Mouse (Mus musculus) heart, embryonic 15.5 days (tissue): ENCODE data around the gene Ncan. TPM values are rescaled to one million over a fixed set of nuclear protein-coding genes. Genes with fewer than 3 reads are reported as not detected.
A peak's percentile ranks its signal among the peaks of the same experiment; 100 is the strongest.
"Not testable (repeated sequence)": the region's sequence is repeated elsewhere in the genome, so short reads cannot be mapped to it uniquely, and the experiment has no call there.

Experiments used
- ATAC-seq: fragments of 200-750 bp; cut with Nextera tagmentation; replicated peaks from 2 replicates; pipeline ENCODE4 v1.8.0; 2017; ENCODE audit warnings: low read depth, moderate TSS enrichment; ENCODE audit not compliant: insufficient number of reproducible peaks, insufficient read depth, low FRiP score
- H3K27ac ChIP-seq: fragments of 300-500 bp; sonication (generic); 2 replicates; pipeline ENCODE4 v1.5.1; 2015; ENCODE audit warnings: mild to moderate bottlenecking, inconsistent platforms
- H3K27me3 ChIP-seq: fragments of 300-500 bp; sonication (generic); 2 replicates; pipeline ENCODE4 v1.6.1; 2015; ENCODE audit warnings: inconsistent platforms
- H3K36me3 ChIP-seq: fragments of 300-500 bp; sonication (generic); 2 replicates; pipeline ENCODE4 v1.6.1; 2015; ENCODE audit warnings: mild to moderate bottlenecking, inconsistent platforms
- H3K4me1 ChIP-seq: fragments of 300-500 bp; sonication (generic); replicated peaks from 2 replicates; pipeline ENCODE4 v1.6.1; 2015; ENCODE audit warnings: inconsistent platforms
- H3K4me2 ChIP-seq: fragments of 300-500 bp; sonication (generic); 2 replicates; pipeline ENCODE4 v1.6.1; 2015; ENCODE audit warnings: inconsistent platforms, mild to moderate bottlenecking, moderate library complexity
- H3K4me3 ChIP-seq: fragments of 300-500 bp; sonication (generic); 2 replicates; pipeline ENCODE4 v1.5.1; 2015; ENCODE audit warnings: mild to moderate bottlenecking, inconsistent platforms
- H3K9ac ChIP-seq: fragments of 300-500 bp; sonication (generic); 2 replicates; pipeline ENCODE4 v1.6.1; 2015; ENCODE audit warnings: mild to moderate bottlenecking, inconsistent platforms
- H3K9me3 ChIP-seq: fragments of 300-500 bp; sonication (generic); replicated peaks from 2 replicates; pipeline ENCODE4 v1.6.1; 2016; ENCODE audit warnings: inconsistent platforms
- WGBS: fragments of 180-500 bp; shearing (Covaris S2); methylation state at CpG from one replicate; pipeline ENCODE4 v1.1.7; 2015; ENCODE audit warnings: mixed read lengths; 5-methylcytosine and 5-hydroxymethylcytosine counted together
- microRNA-seq: library from miRNA; unstranded; fragments of <30 nt; microRNA quantifications from one replicate; pipeline ENCODE4, GENCODE M21; 2016
- polyA plus RNA-seq: library from polyadenylated mRNA; unstranded; fragments of >200 nt; fragmentation: Nextera tagmentation; extraction: Ambion mirVana; gene quantifications from 2 replicates; pipeline ENCODE4 v1.2.1, GENCODE M21; 2015

Gene Ncan
- polyA plus RNA-seq, 1 experiment from 2014 or later, result 0.16 TPM

GRCm38 (mm10) chr8:70073682-70074081 is 47.0 kb downstream of the Ncan start:
- WGBS, result 30% methylated on average over 1 of the region's 1 CpGs
- H3K4me1 ChIP-seq, result peaks cover 14% of the 10 kb centered on the region
- no peak for ATAC-seq
- H3K27me3 ChIP-seq, result no peaks in the 10 kb centered on the region
- peaks cover 18% of the 10 kb centered on the region for H3K36me3 ChIP-seq
- no peaks in the 10 kb centered on the region for H3K9me3 ChIP-seq
- H3K9ac ChIP-seq, result no peak overlapping the region
- H3K4me3 ChIP-seq, result no peak overlapping the region
- no peak overlapping the region for H3K27ac ChIP-seq
- no peak overlapping the region for H3K4me2 ChIP-seq

- 54% methylated on average over 8 of the region's 8 CpGs for WGBS
- H3K9ac ChIP-seq, result peak overlapping the region; percentile 36; the same call in 1 of the 2 replicates
Measured at GRCm38 (mm10) chr8:70073120-70073519, 47.6 kb downstream of the Ncan start.

GRCm38 (mm10) chr8:70072441-70073069 is 48.1 kb downstream of the Ncan start, which contains the start of gene Tm6sf2:
Tm6sf2 (plus strand) TSS chr8:70072924.
- WGBS, result 12% methylated on average over 23 of the region's 27 CpGs
- no peaks in the 10 kb centered on the region for H3K27me3 ChIP-seq
- peaks cover 14% of the 10 kb centered on the region for H3K4me1 ChIP-seq
- H3K27ac ChIP-seq, result peak within 1 kb of the TSS; percentile 31
- H3K9me3 ChIP-seq, result no peaks in the 10 kb centered on the region
- H3K36me3 ChIP-seq, result peaks cover 29% of the 10 kb centered on the region
- peak within 1 kb of the TSS; percentile 40 for H3K4me3 ChIP-seq
- peak within 1 kb of the TSS; percentile 79 for H3K4me2 ChIP-seq
- peak within 1 kb of the TSS; percentile 36; the same call in 1 of the 2 replicates for H3K9ac ChIP-seq
- ATAC-seq, result peak; percentile 72

More at GRCm38 (mm10) chr8:70073120-70073519, 47.6 kb downstream of the Ncan start:
- H3K27ac ChIP-seq, result no peak overlapping the region
- no peak for ATAC-seq
- H3K4me1 ChIP-seq, result peaks cover 14% of the 10 kb centered on the region
- H3K4me3 ChIP-seq, result peak overlapping the region; percentile 40
- peak overlapping the region; percentile 79 for H3K4me2 ChIP-seq
- H3K9me3 ChIP-seq, result no peaks in the 10 kb centered on the region
- peaks cover 23% of the 10 kb centered on the region for H3K36me3 ChIP-seq
- H3K27me3 ChIP-seq, result no peaks in the 10 kb centered on the region

- ATAC-seq, result no peak
- Histone ChIP-seq H3K27ac (peak overlapping the region; percentile 31), H3K4me2 (peak overlapping the region; percentile 79; the same call in 1 of the 2 replicates), H3K9me3 (no peaks in the 10 kb centered on the region), H3K36me3 (peaks cover 31% of the 10 kb centered on the region), H3K4me3 (no peak overlapping the region), H3K27me3 (no peaks in the 10 kb centered on the region), H3K4me1 (peaks cover 14% of the 10 kb centered on the region), H3K9ac (no peak overlapping the region)
- 70% methylated on average over 2 of the region's 2 CpGs for WGBS
Measured at GRCm38 (mm10) chr8:70071836-70072440, 48.7 kb downstream of the Ncan start.

- Histone ChIP-seq H3K36me3 (peaks cover 84% of the 10 kb centered on the region), H3K9ac (no peak overlapping the region), H3K4me3 (no peak overlapping the region), H3K4me2 (no peak overlapping the region), H3K4me1 (no peaks in the 10 kb centered on the region), H3K27me3 (no peaks in the 10 kb centered on the region), H3K27ac (no peak overlapping the region), H3K9me3 (no peaks in the 10 kb centered on the region)
- WGBS, result 72% methylated on average over 1 of the region's 1 CpGs
- no peak for ATAC-seq
Measured at GRCm38 (mm10) chr8:70057721-70058120, 63.0 kb downstream of the Ncan start.

GRCm38 (mm10) chr8:70050434-70050833 is 70.2 kb downstream of the Ncan start:
- peaks cover 57% of the 10 kb centered on the region for H3K36me3 ChIP-seq
- H3K27me3 ChIP-seq, H3K4me2 ChIP-seq, H3K4me1 ChIP-seq, H3K27ac ChIP-seq, H3K4me3 ChIP-seq, ATAC-seq, H3K9ac ChIP-seq, H3K9me3 ChIP-seq: not testable (repeated sequence)
- WGBS, result 88% methylated on average over 5 of the region's 5 CpGs

GRCm38 (mm10) chr8:70049662-70050061 is 71.0 kb downstream of the Ncan start:
- H3K4me2 ChIP-seq, result no peak overlapping the region
- H3K36me3 ChIP-seq, result peaks cover 51% of the 10 kb centered on the region
- 0 out of 2 replicates have a peak, but pooled peaks cover 3% of the 10 kb centered on the region for H3K4me1 ChIP-seq
- H3K9me3 ChIP-seq, result no peaks in the 10 kb centered on the region
- H3K27me3 ChIP-seq, result no peaks in the 10 kb centered on the region
- H3K27ac ChIP-seq, result no peak overlapping the region
- no peak overlapping the region for H3K9ac ChIP-seq
- ATAC-seq, result no peak
- no peak overlapping the region for H3K4me3 ChIP-seq

- WGBS, result 88% methylated on average over 5 of the region's 5 CpGs
- Histone ChIP-seq H3K27ac (no peak overlapping the region), H3K9me3 (no peaks in the 10 kb centered on the region), H3K4me3 (no peak overlapping the region), H3K9ac (no peak overlapping the region), H3K27me3 (no peaks in the 10 kb centered on the region), H3K36me3 (peaks cover 6% of the 10 kb centered on the region; the same call in 1 of the 2 replicates), H3K4me2 (peak overlapping the region; percentile 79), H3K4me1 (peaks cover 38% of the 10 kb centered on the region)
- ATAC-seq, result no peak
Measured at GRCm38 (mm10) chr8:70043996-70044395, 76.7 kb downstream of the Ncan start.

Small RNA genes within 50 kb of the gene (microRNA-seq; reads per million reads assigned to microRNA genes)
- gene Mir7066, result not detected

Other genes starting within 250 kb of the Ncan start
- gene Cilp2, start 233.2 kb downstream of the Ncan start, polyA plus RNA-seq, result 0.37 and 0.75 TPM in 2 replicates
- gene Tssk6, start 218.7 kb downstream of the Ncan start, polyA plus RNA-seq, result 1.5 and 1.8 TPM in 2 replicates
- 316 and 390 TPM in 2 replicates for gene Ndufa13, start 218.3 kb downstream of the Ncan start, polyA plus RNA-seq
- gene Yjefn3, start 218.2 kb downstream of the Ncan start, polyA plus RNA-seq, result 5.9 and 10.1 TPM in 2 replicates
- gene Gatad2a, start 124.5 kb downstream of the Ncan start, polyA plus RNA-seq, result 33.2 and 46.3 TPM in 2 replicates
- gene Mau2, start 78.1 kb downstream of the Ncan start, polyA plus RNA-seq, result 32.0 and 43.5 TPM in 2 replicates
- 25.4 and 31.5 TPM in 2 replicates for gene Sugp1, start 78.1 kb downstream of the Ncan start, polyA plus RNA-seq
- gene Tm6sf2, start 47.9 kb downstream of the Ncan start, polyA plus RNA-seq, result 0.60 and 1.0 TPM in 2 replicates
- 0.03 TPM in 1 of 2 replicates, not detected in the other for gene Hapln4, start 37.4 kb downstream of the Ncan start, polyA plus RNA-seq
- gene Nr2c2ap, start 10.5 kb upstream of the Ncan start, polyA plus RNA-seq, result 29.5 and 35.6 TPM in 2 replicates
- gene Rfxank, start 18.3 kb upstream of the Ncan start, polyA plus RNA-seq, result 16.5 and 19.9 TPM in 2 replicates
- gene Borcs8, start 18.6 kb upstream of the Ncan start, polyA plus RNA-seq, result 31.5 and 38.7 TPM in 2 replicates
- 0.28 and 0.44 TPM in 2 replicates for gene Mef2b, start 18.8 kb upstream of the Ncan start, polyA plus RNA-seq
- 77.6 and 89.7 TPM in 2 replicates for gene Tmem161a, start 51.5 kb upstream of the Ncan start, polyA plus RNA-seq
- 7.6 and 12.5 TPM in 2 replicates for gene Slc25a42, start 91.4 kb upstream of the Ncan start, polyA plus RNA-seq
- 22.1 and 27.4 TPM in 2 replicates for gene Sugp2, start 113.4 kb upstream of the Ncan start, polyA plus RNA-seq
- 16.4 and 24.0 TPM in 2 replicates for gene Armc6, start 113.6 kb upstream of the Ncan start, polyA plus RNA-seq
- gene Homer3, start 162.0 kb upstream of the Ncan start, polyA plus RNA-seq, result 24.2 and 33.6 TPM in 2 replicates
- 25.2 and 33.6 TPM in 2 replicates for gene Ddx49, start 181.6 kb upstream of the Ncan start, polyA plus RNA-seq
- gene Cope, start 181.6 kb upstream of the Ncan start, polyA plus RNA-seq, result 241 and 335 TPM in 2 replicates
- 1.3 and 2.3 TPM in 2 replicates for gene Cers1, start 194.9 kb upstream of the Ncan start, polyA plus RNA-seq
- 0.31 and 1.4 TPM in 2 replicates for gene Gdf1, start 208.9 kb upstream of the Ncan start, polyA plus RNA-seq
- gene Upf1, start 232.4 kb upstream of the Ncan start, polyA plus RNA-seq, result 10.5 and 13.4 TPM in 2 replicates